Mouse (Mus musculus) adrenal gland, postnatal 0 days (tissue): Measurements from ENCODE around the gene Tfap2e. TPM values are rescaled to one million over a fixed set of nuclear protein-coding genes. Genes with fewer than 3 reads are reported as not detected.

Experiments
- polyA plus RNA-seq: library from polyadenylated mRNA; unstranded; fragments of >200 nt; fragmentation: Nextera tagmentation; extraction: Ambion mirVana; gene quantifications from 2 replicates; pipeline ENCODE4 v1.2.1, GENCODE M21; 2015

The Tfap2e gene
- polyA plus RNA-seq: not detected in 2 replicates

GRCm38 (mm10) chr4:126736001-126736414, at the start of gene Tfap2e:
Gene Tfap2e, minus strand, starts transcription at chr4:126736240.

GRCm38 (mm10) chr4:126753268-126754230, 17.5 kb upstream of the Tfap2e start, which contains the start of the genes Ncdn and AU040320:
Gene Ncdn, minus strand, starts transcription at chr4:126753438.
Gene AU040320, plus strand, starts transcription at chr4:126753544.

GRCm38 (mm10) chr4:126677054-126678003, 58.7 kb downstream of the Tfap2e start, which contains the start of gene Psmb2:
Gene Psmb2, plus strand, starts transcription at chr4:126677630.

Other genes with a start within 250 kb of the Tfap2e start
- 1.1 and 1.9 TPM in 2 replicates for gene Ago4, start 202.8 kb downstream of the Tfap2e start, polyA plus RNA-seq
- gene Clspn, start 179.3 kb downstream of the Tfap2e start, polyA plus RNA-seq: 7.5 and 9.7 TPM in 2 replicates
- gene 5730409E04Rik, start 126.4 kb downstream of the Tfap2e start, polyA plus RNA-seq: 6.1 and 6.4 TPM in 2 replicates
- 307 and 405 TPM in 2 replicates for gene Psmb2, start 58.6 kb downstream of the Tfap2e start, polyA plus RNA-seq
- 24.6 and 25.8 TPM in 2 replicates for gene Ncdn, start 17.2 kb upstream of the Tfap2e start, polyA plus RNA-seq
- 17.3 and 26.1 TPM in 2 replicates for gene AU040320, start 17.3 kb upstream of the Tfap2e start, polyA plus RNA-seq
- gene Zmym4, start 231.9 kb upstream of the Tfap2e start, polyA plus RNA-seq: 10.0 and 18.0 TPM in 2 replicates